Mouse (Mus musculus) embryonic facial prominence, embryonic 11.5 days (tissue): ENCODE data around the gene Prpf6. TPM values are rescaled to one million over a fixed set of nuclear protein-coding genes. Genes with fewer than 3 reads are reported as not detected.
A peak's percentile ranks its signal among the peaks of the same experiment; 100 is the strongest.

Source experiments
- ATAC-seq: fragments of 200-750 bp; cut with Nextera tagmentation; replicated peaks from 2 replicates; pipeline ENCODE4 v1.8.0; 2017; ENCODE audit warnings: low read depth; ENCODE audit not compliant: insufficient number of reproducible peaks, low FRiP score, low TSS enrichment
- DNase-seq: peaks from one replicate; pipeline ENCODE4 v3.0.0-alpha.2; 2015; ENCODE audit warnings: low spot score
- H3K27ac ChIP-seq: fragments of 300-500 bp; sonication (generic); replicated peaks from 2 replicates; pipeline ENCODE4 v1.5.1; 2014; ENCODE audit warnings: mild to moderate bottlenecking, low read depth, low read length, control low read depth
- H3K27me3 ChIP-seq: fragments of 300-500 bp; sonication (generic); 2 replicates; pipeline ENCODE4 v1.6.1; 2014; ENCODE audit warnings: mild to moderate bottlenecking, low read length, moderate library complexity, mixed read lengths; ENCODE audit not compliant: control insufficient read depth, insufficient read depth
- H3K36me3 ChIP-seq: fragments of 300-500 bp; sonication (generic); replicated peaks from 2 replicates; pipeline ENCODE4 v1.6.1; 2014; ENCODE audit warnings: low read depth, mild to moderate bottlenecking, low read length, moderate library complexity, mixed read lengths; ENCODE audit not compliant: control insufficient read depth, insufficient read depth
- H3K4me1 ChIP-seq: fragments of 300-500 bp; sonication (generic); 2 replicates; pipeline ENCODE4 v1.6.1; 2014; ENCODE audit warnings: low read length, mixed read lengths; ENCODE audit not compliant: control insufficient read depth, insufficient read depth
- H3K4me2 ChIP-seq: fragments of 300-500 bp; sonication (generic); 2 replicates; pipeline ENCODE4 v1.6.1; 2014; ENCODE audit warnings: low read depth, mild to moderate bottlenecking, control low read depth, low read length, moderate library complexity
- H3K4me3 ChIP-seq: fragments of 300-500 bp; sonication (generic); 2 replicates; pipeline ENCODE4 v1.5.1; 2014; ENCODE audit warnings: low read depth, low read length, control low read depth
- H3K9ac ChIP-seq: fragments of 300-500 bp; sonication (generic); replicated peaks from 2 replicates; pipeline ENCODE4 v1.6.1; 2014; ENCODE audit warnings: mild to moderate bottlenecking, control low read depth, low read length
- H3K9me3 ChIP-seq: fragments of 300-500 bp; sonication (generic); replicated peaks from 2 replicates; pipeline ENCODE4 v1.6.1; 2016; ENCODE audit warnings: mild to moderate bottlenecking, low read length, inconsistent platforms, mixed read lengths; ENCODE audit not compliant: control insufficient read depth
- WGBS: fragments of 180-500 bp; shearing (Covaris S2); extraction: QIAGEN DNeasy Blood & Tissue Kit; methylation state at CpG from one replicate; pipeline ENCODE4 v1.1.7; 2014; 5-methylcytosine and 5-hydroxymethylcytosine counted together
- polyA plus RNA-seq: library from polyadenylated mRNA; unstranded; fragments of >200 nt; fragmentation: Nextera tagmentation; extraction: Ambion mirVana; gene quantifications from 2 replicates; pipeline ENCODE4 v1.2.1, GENCODE M21; 2014

Prpf6 gene
- polyA plus RNA-seq, 1 experiment from 2014 or later: 80.3 TPM

DNA sequence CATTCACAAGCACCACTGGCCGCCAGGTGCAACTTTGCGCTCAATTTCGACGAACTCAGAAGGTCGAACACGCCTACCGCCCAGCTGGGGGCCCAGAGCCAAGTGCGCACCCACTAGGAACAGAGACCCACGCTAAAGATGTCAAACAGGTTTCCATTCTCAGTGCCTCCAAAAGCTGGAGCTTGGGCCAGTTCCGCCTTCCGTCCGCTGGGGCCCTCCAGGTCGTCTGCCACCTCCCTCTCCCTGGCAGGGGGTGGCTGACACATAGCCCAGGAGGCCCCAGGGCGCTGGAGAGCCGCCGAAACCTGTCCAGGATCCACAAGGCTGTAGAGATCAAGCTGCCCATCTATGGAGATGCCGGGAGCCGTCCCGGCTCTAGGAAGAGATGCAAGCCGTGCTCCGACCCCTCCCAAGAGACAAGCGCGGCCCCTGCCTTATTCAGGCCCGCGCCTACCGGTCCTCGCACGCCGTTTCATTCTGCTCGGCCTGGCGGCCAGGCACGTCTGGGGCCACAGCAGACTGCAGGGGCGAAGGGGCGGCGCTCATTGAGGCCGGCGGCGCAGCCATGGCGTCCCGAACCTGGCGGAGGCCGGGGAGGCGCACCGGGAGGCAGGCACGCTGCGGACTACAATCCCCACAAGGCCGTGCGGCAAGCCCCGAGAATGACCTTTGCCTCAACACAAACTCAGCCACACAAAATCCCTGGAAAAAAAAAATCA, 10.1 kb upstream of the Prpf6 start:
- ATAC-seq: peak; percentile 82
- peak overlapping the region; percentile 93 for H3K4me2 ChIP-seq
- H3K4me3 ChIP-seq: peak overlapping the region; percentile 70
- peak; percentile 87 for DNase-seq
- 1% methylated on average over 48 of the region's 49 CpGs for WGBS
- no peaks in the 10 kb centered on the region for H3K9me3 ChIP-seq
- no peaks in the 10 kb centered on the region for H3K27me3 ChIP-seq
- H3K4me1 ChIP-seq: no peaks in the 10 kb centered on the region
- peak overlapping the region; percentile 81 for H3K27ac ChIP-seq
- H3K36me3 ChIP-seq: peaks cover 10% of the 10 kb centered on the region
- peak overlapping the region; percentile 89 for H3K9ac ChIP-seq

DNA sequence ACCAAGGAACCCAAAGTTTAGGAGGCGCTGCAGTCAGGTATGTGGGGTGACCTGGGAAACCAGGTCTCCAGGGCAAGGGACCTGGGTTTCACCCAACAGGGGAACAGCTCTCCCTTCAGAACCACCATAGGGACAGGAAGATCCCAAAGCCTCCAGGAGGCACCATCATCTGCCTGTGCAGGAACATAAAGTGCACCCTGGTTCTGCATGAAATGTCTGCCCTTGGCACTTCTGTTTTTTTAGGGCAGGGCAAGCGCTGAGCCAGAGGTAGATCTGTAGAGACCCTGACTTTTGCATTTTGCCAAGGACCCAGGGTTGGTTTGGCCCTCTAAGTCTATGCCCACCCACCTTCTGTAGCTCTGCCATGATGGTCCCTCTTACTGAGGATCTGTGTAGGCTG, 9.3 kb upstream of the Prpf6 start:
- DNase-seq (no peak), ATAC-seq (no peak)
- Histone ChIP-seq H3K4me2 (no peak overlapping the region), H3K36me3 (peaks cover 12% of the 10 kb centered on the region), H3K27ac (no peak overlapping the region), H3K4me1 (no peaks in the 10 kb centered on the region), H3K4me3 (no peak overlapping the region), H3K27me3 (no peaks in the 10 kb centered on the region), H3K9me3 (no peaks in the 10 kb centered on the region), H3K9ac (no peak overlapping the region)
- 83% methylated on average over 2 of the region's 2 CpGs for WGBS

DNA sequence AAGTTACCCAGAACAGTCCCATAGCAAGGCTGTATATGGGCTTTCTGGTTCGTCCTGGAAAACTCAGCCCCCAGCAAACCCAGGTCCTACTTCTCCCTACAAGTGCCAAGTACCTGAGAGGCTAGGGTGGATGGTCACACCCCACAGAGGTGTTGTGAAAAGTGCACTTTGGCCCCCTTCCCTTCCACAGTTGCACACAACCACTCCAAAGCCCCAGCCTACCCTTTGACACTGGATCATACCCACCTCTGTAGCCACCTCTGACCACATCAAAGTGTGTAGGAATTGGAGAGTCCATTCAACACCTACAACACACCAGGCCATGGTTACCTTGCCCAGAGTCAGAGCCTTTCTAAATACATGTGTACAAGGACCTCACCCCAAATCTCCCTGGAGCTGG, 8.7 kb upstream of the Prpf6 start:
- H3K36me3 ChIP-seq: peaks cover 13% of the 10 kb centered on the region

DNA sequence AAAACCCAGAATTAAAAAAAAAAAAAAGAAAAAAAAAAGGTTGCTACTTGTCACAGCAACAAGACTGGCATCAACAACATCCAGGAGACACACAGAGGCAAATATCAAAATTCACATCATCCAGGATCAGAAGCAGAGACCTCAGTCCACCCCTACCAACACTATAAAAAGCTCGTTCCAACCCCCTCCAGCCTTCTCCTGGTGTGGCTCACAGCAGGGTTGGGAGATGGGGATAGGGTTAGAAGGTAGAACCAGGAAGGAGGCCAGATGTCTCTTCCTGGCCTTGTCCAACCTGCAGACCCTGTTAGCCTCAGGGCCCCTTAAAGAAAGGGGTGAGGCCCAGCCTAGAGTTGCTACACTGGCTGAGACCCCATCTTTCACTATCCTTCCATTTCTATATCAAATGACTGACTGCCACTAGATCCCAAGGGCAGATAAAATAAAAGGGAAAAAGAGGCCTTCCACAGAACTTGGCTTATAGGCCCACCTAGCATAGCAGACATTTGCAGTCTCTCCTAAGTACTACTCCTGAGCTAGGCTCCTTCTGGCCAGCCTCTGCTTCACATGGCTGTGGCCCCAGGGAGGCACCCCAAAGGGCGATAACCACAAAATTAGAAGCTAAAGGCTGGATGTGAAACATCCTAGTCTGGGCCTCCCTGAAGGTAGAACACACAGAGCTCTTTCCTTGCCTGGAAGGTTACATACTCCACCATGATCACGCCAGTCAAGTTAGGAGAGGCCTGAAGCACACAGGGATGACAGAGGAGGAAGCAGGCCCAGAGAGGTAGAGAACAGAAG, 8.0 kb upstream of the Prpf6 start:
- Histone ChIP-seq H3K27ac (no peak overlapping the region), H3K9ac (no peak overlapping the region), H3K4me1 (no peaks in the 10 kb centered on the region), H3K9me3 (no peaks in the 10 kb centered on the region), H3K4me3 (no peak overlapping the region), H3K36me3 (peaks cover 19% of the 10 kb centered on the region), H3K27me3 (no peaks in the 10 kb centered on the region), H3K4me2 (no peak overlapping the region)
- no peak for DNase-seq
- no peak for ATAC-seq
- 82% methylated on average over 3 of the region's 3 CpGs for WGBS

More for the DNA sequence above, 8.7 kb upstream of the Prpf6 start:
- no peak overlapping the region for H3K9ac ChIP-seq
- DNase-seq (no peak), ATAC-seq (no peak)
- no peaks in the 10 kb centered on the region for H3K27me3 ChIP-seq
- no peak overlapping the region for H3K4me2 ChIP-seq
- H3K27ac ChIP-seq: no peak overlapping the region
- H3K4me3 ChIP-seq: no peak overlapping the region
- WGBS: 90% methylated on average over 1 of the region's 1 CpGs
- no peaks in the 10 kb centered on the region for H3K9me3 ChIP-seq
- no peaks in the 10 kb centered on the region for H3K4me1 ChIP-seq

DNA sequence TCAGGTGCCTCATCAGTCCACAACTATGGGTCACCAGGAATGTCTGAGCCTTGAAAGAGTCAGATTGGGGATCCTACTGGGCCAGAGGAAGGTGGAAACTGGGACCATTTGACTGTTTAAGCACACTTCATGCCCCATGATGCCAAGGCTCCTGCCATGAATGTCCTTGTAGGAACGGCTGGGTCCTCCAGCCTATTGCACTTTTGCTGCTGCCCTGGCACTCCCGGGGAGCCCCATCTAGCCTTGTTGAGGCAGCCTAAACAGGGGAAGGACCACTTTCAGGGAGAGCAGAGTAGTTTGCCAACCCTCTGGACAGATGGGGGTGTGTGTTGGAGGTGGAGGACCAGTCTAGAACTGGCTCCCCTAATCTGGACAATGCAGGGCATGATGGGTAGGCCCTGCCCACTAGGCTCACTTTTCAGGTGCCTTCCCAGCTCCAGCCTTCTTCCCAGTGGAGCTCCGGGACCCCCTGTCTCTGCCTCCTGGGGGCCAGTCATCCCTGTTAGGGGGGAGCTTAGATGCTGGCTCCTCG, 7.2 kb upstream of the Prpf6 start, which contains the start of gene Uckl1:
Uckl1 (minus strand) TSS at position 482 of the 532 bp plus-strand sequence.
- Histone ChIP-seq H3K27me3 (no peaks in the 10 kb centered on the region), H3K4me1 (no peaks in the 10 kb centered on the region), H3K4me2 (no peak within 1 kb of the TSS), H3K4me3 (no peak within 1 kb of the TSS), H3K27ac (no peak within 1 kb of the TSS), H3K9ac (no peak within 1 kb of the TSS), H3K9me3 (no peaks in the 10 kb centered on the region), H3K36me3 (peaks cover 19% of the 10 kb centered on the region)
- 94% methylated on average over 4 of the region's 4 CpGs for WGBS
- no peak for ATAC-seq
- no peak for DNase-seq

DNA sequence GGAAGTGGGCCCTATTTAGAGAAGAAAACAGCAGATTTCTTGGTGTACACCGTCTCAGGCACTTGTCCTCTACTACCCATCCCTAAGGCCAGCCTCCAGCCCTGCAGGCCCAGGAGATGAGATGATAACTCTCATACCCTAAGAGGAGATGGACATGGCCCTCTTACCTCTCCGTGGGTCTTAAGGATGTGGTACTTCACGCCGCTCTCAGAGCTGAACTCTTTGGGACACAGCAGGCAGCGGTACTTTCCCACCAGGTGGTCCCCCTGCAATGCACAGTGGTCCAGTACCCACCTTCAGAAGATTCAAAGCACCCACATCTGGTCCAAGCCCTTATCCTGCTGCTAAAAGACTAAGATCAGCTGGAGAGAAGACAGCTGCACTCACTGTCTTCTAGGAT, 6.2 kb upstream of the Prpf6 start:
- ATAC-seq: no peak
- Histone ChIP-seq H3K27ac (no peak overlapping the region), H3K9me3 (no peaks in the 10 kb centered on the region), H3K4me2 (no peak overlapping the region), H3K9ac (no peak overlapping the region), H3K4me3 (no peak overlapping the region), H3K27me3 (no peaks in the 10 kb centered on the region), H3K36me3 (peaks cover 23% of the 10 kb centered on the region), H3K4me1 (no peaks in the 10 kb centered on the region)
- DNase-seq: no peak
- WGBS: 89% methylated on average over 5 of the region's 5 CpGs

DNA sequence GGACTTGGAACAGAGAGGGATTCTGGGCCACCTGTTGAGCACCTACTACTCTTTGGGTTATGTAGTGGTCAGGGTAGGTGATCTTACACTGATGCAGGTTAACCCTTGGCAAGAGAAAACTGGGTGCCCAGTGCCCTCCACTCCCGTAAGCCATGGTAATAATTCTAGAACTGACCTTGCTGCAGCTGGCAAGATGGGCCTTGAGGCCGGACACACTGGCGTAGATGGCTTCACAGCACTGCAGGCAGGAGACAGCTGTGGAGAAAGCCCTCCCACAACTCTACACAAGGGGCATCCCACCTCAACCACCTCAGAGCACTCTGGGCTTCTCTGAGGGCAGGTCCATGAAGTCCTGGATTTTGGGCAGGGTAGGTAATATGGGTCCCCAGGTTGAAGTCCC, 5.5 kb upstream of the Prpf6 start:
- H3K4me2 ChIP-seq: no peak overlapping the region
- H3K9me3 ChIP-seq: no peaks in the 10 kb centered on the region
- H3K27me3 ChIP-seq: no peaks in the 10 kb centered on the region
- 92% methylated on average over 3 of the region's 3 CpGs for WGBS
- H3K27ac ChIP-seq: no peak overlapping the region
- H3K36me3 ChIP-seq: peaks cover 24% of the 10 kb centered on the region
- no peaks in the 10 kb centered on the region for H3K4me1 ChIP-seq
- H3K9ac ChIP-seq: no peak overlapping the region
- H3K4me3 ChIP-seq: no peak overlapping the region
- no peak for DNase-seq
- no peak for ATAC-seq

DNA sequence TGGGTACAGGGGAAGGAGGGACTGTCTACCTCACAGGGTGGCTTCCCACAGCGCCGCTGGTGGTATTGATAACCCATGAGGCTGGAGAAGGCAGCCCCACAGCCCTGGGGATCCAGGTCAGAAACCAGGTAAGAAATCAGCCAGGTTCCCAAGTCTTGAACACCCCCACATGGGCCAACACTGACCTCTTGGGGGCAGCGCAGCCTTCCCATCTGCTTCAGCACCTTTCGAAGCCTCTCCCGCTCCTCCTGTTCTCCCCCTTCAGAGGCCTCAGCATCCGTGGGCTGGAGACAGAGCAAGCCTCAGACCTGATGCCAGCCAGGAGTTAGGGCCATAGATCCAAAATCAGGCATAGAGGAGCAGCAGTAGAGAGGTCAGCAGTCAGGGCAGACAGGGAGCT, 3.9 kb upstream of the Prpf6 start:
- Histone ChIP-seq H3K4me1 (no peaks in the 10 kb centered on the region; the same call in 1 of the 2 replicates), H3K27me3 (no peaks in the 10 kb centered on the region), H3K27ac (no peak overlapping the region), H3K4me3 (no peak overlapping the region), H3K9ac (no peak overlapping the region), H3K9me3 (no peaks in the 10 kb centered on the region), H3K36me3 (peaks cover 24% of the 10 kb centered on the region), H3K4me2 (no peak overlapping the region)
- no peak for DNase-seq
- 79% methylated on average over 6 of the region's 6 CpGs for WGBS
- no peak for ATAC-seq
